Mouse (Mus musculus) CH12.LX (cell line): ENCODE data around the gene Fgfr2. TPM values are rescaled to one million over a fixed set of nuclear protein-coding genes. Genes with fewer than 3 reads are reported as not detected.

Source experiments
- DNase-seq: peaks from one replicate; pipeline ENCODE4 v3.0.0-alpha.2; 2013; ENCODE audit errors: extremely low read depth
- H3K27ac ChIP-seq: 2 replicates; pipeline ENCODE4 v1.5.1; 2012; ENCODE audit warnings: low read depth, mild to moderate bottlenecking, control low read depth, moderate library complexity; ENCODE audit not compliant: insufficient read depth
- H3K27me3 ChIP-seq: replicated peaks from 2 replicates; pipeline ENCODE3; 2012; ENCODE audit warnings: inconsistent platforms
- H3K36me3 ChIP-seq, 2 experiments: replicated peaks in 1 of 2; 2 replicates each; pipeline versions ENCODE3 to v1.6.1; 2012; ENCODE audit warnings: inconsistent platforms in 1 of 2, low read length in 1 of 2, mild to moderate bottlenecking in 1 of 2, mixed read lengths in 1 of 2, moderate library complexity in 1 of 2; ENCODE audit not compliant: control insufficient read depth in 1 of 2, insufficient read depth in 1 of 2
- H3K4me1 ChIP-seq, 2 experiments: 2 replicates each; pipeline ENCODE4 v1.6.1; 2012; ENCODE audit warnings: inconsistent platforms in 1 of 2, moderate library complexity in 1 of 2; ENCODE audit not compliant: insufficient read depth in 2 of 2, control insufficient read depth in 1 of 2
- H3K4me2 ChIP-seq: 2 replicates; pipeline ENCODE4 v1.6.1; 2012; ENCODE audit warnings: low read depth, mild to moderate bottlenecking, control low read depth; ENCODE audit not compliant: poor library complexity, insufficient read depth, severe bottlenecking
- H3K4me3 ChIP-seq, 3 experiments: fragments of 150-350 bp in 1 of 3; sonication (generic) in 1 of 3; replicated peaks in 1 of 3; 2 replicates each; pipeline versions ENCODE3 to v1.5.1; 2011 to 2012; ENCODE audit warnings: low read depth in 2 of 3, low read length in 2 of 3, mild to moderate bottlenecking in 2 of 3, moderate library complexity in 2 of 3, control low read depth in 1 of 3, improper control_type of control experiment in 1 of 3, inconsistent platforms in 1 of 3, mixed read lengths in 1 of 3; ENCODE audit not compliant: poor library complexity in 1 of 3
- H3K79me2 ChIP-seq: replicated peaks from 2 replicates; pipeline ENCODE4 v1.6.1; 2012; ENCODE audit warnings: mild to moderate bottlenecking, moderate library complexity; ENCODE audit not compliant: control insufficient read depth, poor library complexity, insufficient read depth, severe bottlenecking; ENCODE audit errors: extremely low read depth
- H3K9ac ChIP-seq: 2 replicates; pipeline ENCODE4 v1.6.1; 2012; ENCODE audit warnings: low read depth, mild to moderate bottlenecking, control low read depth, moderate library complexity; ENCODE audit not compliant: insufficient read depth
- H3K9me3 ChIP-seq: replicated peaks from 2 replicates; pipeline ENCODE3; 2012; ENCODE audit warnings: low read length, inconsistent platforms, mixed read lengths
- CHD2 ChIP-seq: IDR thresholded peaks from 2 replicates; pipeline ENCODE4 v1.6.1; 2011; ENCODE audit warnings: low read length, improper control_type of control experiment
- CTCF ChIP-seq, 2 experiments: IDR thresholded peaks in 1 of 2; conservative IDR thresholded peaks in 1 of 2; 2 replicates each; pipeline ENCODE4 v1.5.1; 2011 to 2012; ENCODE audit warnings: low read depth in 2 of 2, low read length in 2 of 2, improper control_type of control experiment in 1 of 2, inconsistent platforms in 1 of 2, mild to moderate bottlenecking in 1 of 2, moderate library complexity in 1 of 2
- E2F4 ChIP-seq: IDR thresholded peaks from 2 replicates; pipeline ENCODE4 v1.6.1; 2011; ENCODE audit warnings: low read depth, low read length, improper control_type of control experiment; ENCODE audit not compliant: insufficient replicate concordance
- ETS1 ChIP-seq: conservative IDR thresholded peaks from 2 replicates; pipeline ENCODE4 v1.6.1; 2012; ENCODE audit warnings: low read depth, mild to moderate bottlenecking, inconsistent platforms, low read length, improper control_type of control experiment, moderate library complexity
- HCFC1 ChIP-seq: IDR thresholded peaks from 2 replicates; pipeline ENCODE4 v1.6.1; 2012; ENCODE audit warnings: low read depth, mild to moderate bottlenecking, inconsistent platforms, low read length, improper control_type of control experiment
- JUND ChIP-seq: conservative IDR thresholded peaks from 2 replicates; pipeline ENCODE4 v1.6.1; 2011; ENCODE audit warnings: low read depth, low read length, improper control_type of control experiment
- MYC ChIP-seq: IDR thresholded peaks from 2 replicates; pipeline ENCODE4 v1.6.1; 2011; ENCODE audit warnings: low read depth, mild to moderate bottlenecking, improper control_type of control experiment, low read length
- NELFE ChIP-seq: IDR thresholded peaks from 2 replicates; pipeline ENCODE4 v1.6.1; 2011; ENCODE audit warnings: low read depth, low read length, improper control_type of control experiment
- PAX5 ChIP-seq: IDR thresholded peaks from 2 replicates; pipeline ENCODE4 v1.6.1; 2012; ENCODE audit warnings: low read length, inconsistent platforms, mixed read lengths
- POLR2A ChIP-seq: IDR thresholded peaks from 2 replicates; pipeline ENCODE4 v1.6.1; 2011; ENCODE audit warnings: low read depth, mild to moderate bottlenecking, improper control_type of control experiment, low read length
- POLR2AphosphoS2 ChIP-seq: IDR thresholded peaks from 2 replicates; pipeline ENCODE4 v1.6.1; 2011; ENCODE audit warnings: low read depth, low read length, improper control_type of control experiment
- RCOR1 ChIP-seq: conservative IDR thresholded peaks from 2 replicates; pipeline ENCODE4 v1.6.1; 2012; ENCODE audit warnings: low read depth, mild to moderate bottlenecking, inconsistent platforms, low read length, improper control_type of control experiment
- SIN3A ChIP-seq: IDR thresholded peaks from 2 replicates; pipeline ENCODE4 v1.6.1; 2012; ENCODE audit warnings: low read length, improper control_type of control experiment, inconsistent platforms
- SMC3 ChIP-seq: IDR thresholded peaks from 2 replicates; pipeline ENCODE4 v1.6.1; 2011; ENCODE audit warnings: low read depth, low read length, improper control_type of control experiment
- TCF12 ChIP-seq: IDR thresholded peaks from 2 replicates; pipeline ENCODE4 v1.6.1; 2014; ENCODE audit warnings: low read depth, mild to moderate bottlenecking, inconsistent platforms, low read length, improper control_type of control experiment
- UBTF ChIP-seq: IDR thresholded peaks from 2 replicates; pipeline ENCODE4 v1.6.1; 2012; ENCODE audit warnings: low read depth, mild to moderate bottlenecking, inconsistent platforms, low read length, improper control_type of control experiment, moderate library complexity
- USF1 ChIP-seq: IDR thresholded peaks from 2 replicates; pipeline ENCODE4 v1.6.1; 2014; ENCODE audit warnings: low read depth, mild to moderate bottlenecking, inconsistent platforms, low read length, improper control_type of control experiment
- ZKSCAN1 ChIP-seq: IDR thresholded peaks from 2 replicates; pipeline ENCODE4 v1.6.1; 2012; ENCODE audit warnings: low read depth, inconsistent platforms, low read length, improper control_type of control experiment, borderline replicate concordance
- ZMIZ1 ChIP-seq: IDR thresholded peaks from 2 replicates; pipeline ENCODE4 v1.6.1; 2012; ENCODE audit warnings: low read depth, mild to moderate bottlenecking, inconsistent platforms, low read length, improper control_type of control experiment
- dilution Hi-C: fragments of 300-500 bp; cut with MboI; formaldehyde crosslinking; loops from 2 replicates; pipeline ENCODE4 v1.14.3; 2020; ENCODE audit warnings: low sequenced_read_pairs; ENCODE audit not compliant: extremely low pct_unique_long_range_greater_than_20kb, extremely low pct_ligation_motif_present
- in situ Hi-C: fragments of 300-500 bp; cut with MboI; formaldehyde crosslinking; loops from 3 replicates; pipeline ENCODE4 v1.14.3; 2019; ENCODE audit warnings: low sequenced_read_pairs, low pct_ligation_motif_present, low pct_unique_long_range_greater_than_20kb, mixed read lengths
- polyA plus RNA-seq: library from polyadenylated mRNA; unstranded; fragments of >175 nt; gene quantifications from 2 replicates; pipeline ENCODE4 v1.2.1, GENCODE M21; 2012; ENCODE audit warnings: low read depth; ENCODE audit not compliant: insufficient read length
- total RNA-seq, 2 experiments: library from RNA; depleted of rRNA; stranded (reverse); fragments of 300-350 nt in 1 of 2; fragments of >200 nt in 1 of 2; gene quantifications; 2 replicates each; pipeline ENCODE4 v1.2.3; 2012 to 2014

The Fgfr2 gene
- total and polyA plus RNA-seq, 3 experiments, result not detected

DNA sequence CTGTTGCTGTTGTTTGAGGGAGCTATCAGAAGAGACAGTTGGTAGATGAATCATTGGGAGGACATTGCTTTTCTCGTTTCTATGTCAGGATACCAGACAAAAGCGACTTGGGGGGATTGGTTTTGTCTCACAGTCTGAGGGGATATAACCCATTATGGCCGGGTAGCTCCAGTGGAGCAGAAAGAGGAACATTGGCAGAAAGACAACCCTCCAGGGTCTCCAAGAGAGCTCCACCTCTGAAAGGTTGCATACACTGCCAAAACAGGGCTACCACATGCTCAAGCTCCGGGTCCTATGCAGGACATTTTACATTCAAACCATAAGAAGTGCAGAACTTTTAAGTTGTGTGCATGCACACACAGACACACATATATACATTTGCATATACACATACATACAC lies 1517.7 kb downstream of the Fgfr2 start:
- dilution Hi-C loops (no loop called here), in situ Hi-C loops (no loop called here)
- no peaks in the 10 kb centered on the region for H3K36me3 ChIP-seq

DNA sequence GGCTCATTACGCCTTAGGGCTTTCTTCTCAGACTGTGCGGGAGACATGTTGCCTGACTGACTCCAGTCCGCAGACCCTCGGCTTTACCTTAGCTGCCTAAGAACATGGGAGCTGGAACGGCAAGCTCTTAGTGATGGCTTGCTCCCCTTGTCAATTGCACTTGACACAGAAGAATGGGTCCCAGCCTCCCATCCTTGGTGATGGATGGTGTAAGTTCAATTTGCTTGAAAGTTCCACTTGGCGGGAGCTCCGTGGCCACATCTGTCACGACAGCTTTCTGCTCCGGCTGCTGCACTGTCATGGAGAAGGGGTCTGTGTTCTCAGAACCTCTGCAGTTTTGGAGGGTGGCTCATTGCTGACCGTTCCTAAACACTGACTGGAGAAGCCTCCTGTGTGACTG lies 1518.2 kb downstream of the Fgfr2 start:
- TF ChIP-seq ZMIZ1 (no peak), RCOR1 (no peak), UBTF (no peak), PAX5 (no peak), TCF12 (no peak), CHD2 (no peak), JUND (no peak), CTCF (conservative IDR thresholded peaks at IDR 0.05 in 1 of 2, IDR thresholded peaks at IDR 0.05 in 1 of 2; ENCODE audit: low read depth in 2 of 2, low read length in 2 of 2) (no peak)
- no peak overlapping the region for H3K9ac ChIP-seq
- no peak overlapping the region for H3K4me2 ChIP-seq
- no peak for DNase-seq
- no peaks in the 10 kb centered on the region for H3K9me3 ChIP-seq
- H3K79me2 ChIP-seq, result no peaks in the 10 kb centered on the region
- no peaks in the 10 kb centered on the region for H3K36me3 ChIP-seq
- no peak overlapping the region for H3K27ac ChIP-seq
- no peak overlapping the region for H3K4me3 ChIP-seq
- peaks cover 92% of the 10 kb centered on the region for H3K27me3 ChIP-seq
- dilution Hi-C loops (no loop called here), in situ Hi-C loops (no loop called here)
- H3K4me1 ChIP-seq, result no peaks in the 10 kb centered on the region

More for the DNA sequence above, 1517.7 kb downstream of the Fgfr2 start:
- no peak overlapping the region for H3K4me2 ChIP-seq
- no peaks in the 10 kb centered on the region for H3K4me1 ChIP-seq
- no peak overlapping the region for H3K27ac ChIP-seq
- H3K27me3 ChIP-seq, result peaks cover 90% of the 10 kb centered on the region
- H3K79me2 ChIP-seq, result no peaks in the 10 kb centered on the region
- H3K9me3 ChIP-seq, result no peaks in the 10 kb centered on the region
- H3K9ac ChIP-seq, result no peak overlapping the region
- TF ChIP-seq ZKSCAN1 (no peak), USF1 (no peak), CTCF (conservative IDR thresholded peaks at IDR 0.05 in 1 of 2, IDR thresholded peaks at IDR 0.05 in 1 of 2; ENCODE audit: low read depth in 2 of 2, low read length in 2 of 2) (no peak), POLR2AphosphoS2 (no peak), JUND (no peak), E2F4 (no peak), ETS1 (no peak), SMC3 (no peak), MYC (no peak), POLR2A (no peak), HCFC1 (no peak), CHD2 (no peak), NELFE (no peak), SIN3A (no peak)
- H3K4me3 ChIP-seq, result no peak overlapping the region
- DNase-seq, result no peak
